Mouse (Mus musculus) neural tube, embryonic 12.5 days (tissue): ENCODE data around the gene Thap4. TPM values are rescaled to one million over a fixed set of nuclear protein-coding genes. Genes with fewer than 3 reads are reported as not detected.
A peak's percentile ranks its signal among the peaks of the same experiment; 100 is the strongest.

ENCODE experiments used
- ATAC-seq: fragments of 200-750 bp; cut with Nextera tagmentation; 2 replicates; pipeline ENCODE4 v1.8.0; 2017; ENCODE audit warnings: low read depth, mild to moderate bottlenecking, moderate TSS enrichment, moderate library complexity; ENCODE audit not compliant: low FRiP score
- H3K27ac ChIP-seq: fragments of 300-500 bp; sonication (generic); 2 replicates; pipeline ENCODE4 v1.5.1; 2016
- H3K27me3 ChIP-seq: fragments of 300-500 bp; sonication (generic); replicated peaks from 2 replicates; pipeline ENCODE4 v1.6.1; 2016; ENCODE audit warnings: mild to moderate bottlenecking
- H3K36me3 ChIP-seq: fragments of 300-500 bp; sonication (generic); 2 replicates; pipeline ENCODE4 v1.6.1; 2016; ENCODE audit warnings: mild to moderate bottlenecking
- H3K4me1 ChIP-seq: fragments of 300-500 bp; sonication (generic); 2 replicates; pipeline ENCODE4 v1.6.1; 2016
- H3K4me2 ChIP-seq: fragments of 300-500 bp; sonication (generic); replicated peaks from 2 replicates; pipeline ENCODE4 v1.6.1; 2016; ENCODE audit warnings: mild to moderate bottlenecking
- H3K4me3 ChIP-seq: fragments of 300-500 bp; sonication (generic); 2 replicates; pipeline ENCODE4 v1.5.1; 2016
- H3K9ac ChIP-seq: fragments of 300-500 bp; sonication (generic); 2 replicates; pipeline ENCODE4 v1.6.1; 2016; ENCODE audit warnings: mild to moderate bottlenecking
- H3K9me3 ChIP-seq: fragments of 300-500 bp; sonication (generic); 2 replicates; pipeline ENCODE4 v1.6.1; 2016; ENCODE audit warnings: mild to moderate bottlenecking
- WGBS: fragments of 180-500 bp; shearing (Covaris S2); methylation state at CpG from one replicate; pipeline ENCODE4 v1.1.7; 2016; 5-methylcytosine and 5-hydroxymethylcytosine counted together
- polyA plus RNA-seq: library from polyadenylated mRNA; unstranded; fragments of >200 nt; fragmentation: Nextera tagmentation; extraction: Ambion mirVana; gene quantifications from 2 replicates; pipeline ENCODE4 v1.2.1, GENCODE M21; 2016

The Thap4 gene
- polyA plus RNA-seq, 1 experiment from 2014 or later, result 36.7 TPM

GRCm38 (mm10) chr1:93703472-93704048 lies 51.1 kb downstream of the Thap4 start:
- Histone ChIP-seq H3K4me2 (no peak overlapping the region), H3K9ac (no peak overlapping the region), H3K4me1 (no peaks in the 10 kb centered on the region), H3K36me3 (peaks cover 18% of the 10 kb centered on the region), H3K4me3 (no peak overlapping the region), H3K9me3 (no peaks in the 10 kb centered on the region), H3K27ac (no peak overlapping the region), H3K27me3 (no peaks in the 10 kb centered on the region)
- 91% methylated on average over 10 of the region's 10 CpGs for WGBS
- ATAC-seq, result no peak

- Histone ChIP-seq H3K36me3 (peaks cover 18% of the 10 kb centered on the region; the same call in 1 of the 2 replicates), H3K4me1 (0 out of 2 replicates have a peak, but pooled peaks cover 2% of the 10 kb centered on the region), H3K27me3 (no peaks in the 10 kb centered on the region), H3K9ac (no peak overlapping the region), H3K4me2 (no peak overlapping the region), H3K4me3 (no peak overlapping the region), H3K27ac (no peak overlapping the region), H3K9me3 (no peaks in the 10 kb centered on the region)
- 94% methylated on average over 1 of the region's 1 CpGs for WGBS
- ATAC-seq, result no peak
These were observed 52.6 kb downstream of the Thap4 start for GRCm38 (mm10) chr1:93702106-93702505.

GRCm38 (mm10) chr1:93699159-93699558 lies 55.5 kb downstream of the Thap4 start:
- Histone ChIP-seq H3K4me1 (0 out of 2 replicates have a peak, but pooled peaks cover 2% of the 10 kb centered on the region), H3K27me3 (no peaks in the 10 kb centered on the region), H3K36me3 (peaks cover 8% of the 10 kb centered on the region; the same call in 1 of the 2 replicates), H3K4me3 (no peak overlapping the region), H3K9me3 (no peaks in the 10 kb centered on the region), H3K9ac (no peak overlapping the region), H3K4me2 (no peak overlapping the region), H3K27ac (no peak overlapping the region)
- 76% methylated on average over 4 of the region's 4 CpGs for WGBS
- ATAC-seq, result no peak

- Histone ChIP-seq H3K9me3 (no peaks in the 10 kb centered on the region), H3K4me3 (no peak overlapping the region), H3K4me1 (0 out of 2 replicates have a peak, but pooled peaks cover 2% of the 10 kb centered on the region), H3K27me3 (no peaks in the 10 kb centered on the region), H3K27ac (no peak overlapping the region), H3K9ac (no peak overlapping the region), H3K36me3 (peaks cover 5% of the 10 kb centered on the region; the same call in 1 of the 2 replicates), H3K4me2 (no peak overlapping the region)
- 23% methylated on average over 3 of the region's 3 CpGs for WGBS
- no peak for ATAC-seq
These were observed 57.3 kb downstream of the Thap4 start for GRCm38 (mm10) chr1:93697317-93697716.

GRCm38 (mm10) chr1:93694966-93695365 lies 59.7 kb downstream of the Thap4 start:
- peaks cover 5% of the 10 kb centered on the region; the same call in 1 of the 2 replicates for H3K36me3 ChIP-seq
- H3K4me2 ChIP-seq, result no peak overlapping the region
- no peak overlapping the region for H3K27ac ChIP-seq
- no peaks in the 10 kb centered on the region for H3K27me3 ChIP-seq
- no peak for ATAC-seq
- H3K9me3 ChIP-seq, result no peaks in the 10 kb centered on the region
- WGBS, result 88% methylated on average over 6 of the region's 6 CpGs
- no peak overlapping the region for H3K4me3 ChIP-seq
- H3K4me1 ChIP-seq, result 0 out of 2 replicates have a peak, but pooled peaks cover 2% of the 10 kb centered on the region
- H3K9ac ChIP-seq, result no peak overlapping the region

- 95% methylated on average over 10 of the region's 10 CpGs for WGBS
- no peaks in the 10 kb centered on the region for H3K27me3 ChIP-seq
- no peak overlapping the region for H3K27ac ChIP-seq
- peaks cover 5% of the 10 kb centered on the region; the same call in 1 of the 2 replicates for H3K36me3 ChIP-seq
- H3K9ac ChIP-seq, result no peak overlapping the region
- no peaks in the 10 kb centered on the region for H3K9me3 ChIP-seq
- no peak overlapping the region for H3K4me2 ChIP-seq
- no peak overlapping the region for H3K4me3 ChIP-seq
- H3K4me1 ChIP-seq, result 0 out of 2 replicates have a peak, but pooled peaks cover 2% of the 10 kb centered on the region
- no peak for ATAC-seq
These were observed 60.7 kb downstream of the Thap4 start for GRCm38 (mm10) chr1:93693943-93694342.

- H3K27me3 ChIP-seq, result no peaks in the 10 kb centered on the region
- 89% methylated on average over 3 of the region's 3 CpGs for WGBS
- no peak overlapping the region for H3K4me3 ChIP-seq
- no peak for ATAC-seq
- peaks cover 5% of the 10 kb centered on the region; the same call in 1 of the 2 replicates for H3K36me3 ChIP-seq
- H3K27ac ChIP-seq, result no peak overlapping the region
- 0 out of 2 replicates have a peak, but pooled peaks cover 2% of the 10 kb centered on the region for H3K4me1 ChIP-seq
- H3K9ac ChIP-seq, result no peak overlapping the region
- H3K4me2 ChIP-seq, result no peak overlapping the region
- no peaks in the 10 kb centered on the region for H3K9me3 ChIP-seq
These were observed 61.2 kb downstream of the Thap4 start for GRCm38 (mm10) chr1:93693502-93693901.

GRCm38 (mm10) chr1:93692773-93693172 lies 61.9 kb downstream of the Thap4 start:
- peaks cover 5% of the 10 kb centered on the region; the same call in 1 of the 2 replicates for H3K36me3 ChIP-seq
- no peak for ATAC-seq
- no peaks in the 10 kb centered on the region for H3K9me3 ChIP-seq
- no peaks in the 10 kb centered on the region for H3K27me3 ChIP-seq
- H3K4me3 ChIP-seq, result no peak overlapping the region
- H3K27ac ChIP-seq, result no peak overlapping the region
- H3K9ac ChIP-seq, result no peak overlapping the region
- 0 out of 2 replicates have a peak, but pooled peaks cover 2% of the 10 kb centered on the region for H3K4me1 ChIP-seq
- WGBS, result 95% methylated on average over 9 of the region's 9 CpGs
- H3K4me2 ChIP-seq, result no peak overlapping the region

- no peaks in the 10 kb centered on the region for H3K9me3 ChIP-seq
- no peak overlapping the region for H3K27ac ChIP-seq
- 73% methylated on average over 10 of the region's 10 CpGs for WGBS
These were observed 62.8 kb downstream of the Thap4 start for GRCm38 (mm10) chr1:93691786-93692357.

GRCm38 (mm10) chr1:93691106-93691505 lies 63.6 kb downstream of the Thap4 start:
- Histone ChIP-seq H3K27me3 (no peaks in the 10 kb centered on the region), H3K4me1 (peaks cover 7% of the 10 kb centered on the region), H3K9ac (no peak overlapping the region), H3K9me3 (no peaks in the 10 kb centered on the region), H3K4me2 (no peak overlapping the region), H3K4me3 (no peak overlapping the region), H3K27ac (no peak overlapping the region), H3K36me3 (peaks cover 5% of the 10 kb centered on the region; the same call in 1 of the 2 replicates)
- no peak for ATAC-seq
- 93% methylated on average over 8 of the region's 8 CpGs for WGBS

More at GRCm38 (mm10) chr1:93691786-93692357, 62.8 kb downstream of the Thap4 start:
- Histone ChIP-seq H3K36me3 (peaks cover 5% of the 10 kb centered on the region; the same call in 1 of the 2 replicates), H3K4me1 (no peaks in the 10 kb centered on the region; the same call in none of the 2 replicates), H3K27me3 (no peaks in the 10 kb centered on the region), H3K9ac (no peak overlapping the region), H3K4me3 (no peak overlapping the region), H3K4me2 (no peak overlapping the region)
- no peak for ATAC-seq

GRCm38 (mm10) chr1:93689901-93690496 lies 64.7 kb downstream of the Thap4 start:
- peaks cover 9% of the 10 kb centered on the region for H3K4me1 ChIP-seq
- no peak overlapping the region for H3K9ac ChIP-seq
- H3K27me3 ChIP-seq, result peaks cover 8% of the 10 kb centered on the region
- no peaks in the 10 kb centered on the region for H3K9me3 ChIP-seq
- no peak overlapping the region for H3K4me2 ChIP-seq
- H3K36me3 ChIP-seq, result peaks cover 2% of the 10 kb centered on the region; the same call in 1 of the 2 replicates
- H3K27ac ChIP-seq, result no peak overlapping the region
- WGBS, result 87% methylated on average over 7 of the region's 7 CpGs
- no peak for ATAC-seq
- H3K4me3 ChIP-seq, result no peak overlapping the region

- H3K27ac ChIP-seq, result no peak overlapping the region
- H3K4me3 ChIP-seq, result no peak overlapping the region
- peaks cover 9% of the 10 kb centered on the region for H3K4me1 ChIP-seq
- H3K4me2 ChIP-seq, result 0 out of 2 replicates have a peak overlapping the region, but pooled peaks have one; percentile 81
- 82% methylated on average over 8 of the region's 8 CpGs for WGBS
- H3K27me3 ChIP-seq, result peaks cover 8% of the 10 kb centered on the region
- no peak overlapping the region for H3K9ac ChIP-seq
- ATAC-seq, result no peak
- H3K9me3 ChIP-seq, result no peaks in the 10 kb centered on the region
- no peaks in the 10 kb centered on the region; the same call in 1 of the 2 replicates for H3K36me3 ChIP-seq
These were observed 66.5 kb downstream of the Thap4 start for GRCm38 (mm10) chr1:93688154-93688553.
